Mouse (Mus musculus): Measurements from ENCODE around the gene P3h1. TPM values are rescaled to one million over a fixed set of nuclear protein-coding genes. Genes with fewer than 3 reads are reported as not detected.

Gene P3h1
- polyA plus RNA-seq (2014; fragmentation: Nextera tagmentation; extraction: Ambion mirVana) = 40.4 and 44.8 TPM in 2 replicates

DNA sequence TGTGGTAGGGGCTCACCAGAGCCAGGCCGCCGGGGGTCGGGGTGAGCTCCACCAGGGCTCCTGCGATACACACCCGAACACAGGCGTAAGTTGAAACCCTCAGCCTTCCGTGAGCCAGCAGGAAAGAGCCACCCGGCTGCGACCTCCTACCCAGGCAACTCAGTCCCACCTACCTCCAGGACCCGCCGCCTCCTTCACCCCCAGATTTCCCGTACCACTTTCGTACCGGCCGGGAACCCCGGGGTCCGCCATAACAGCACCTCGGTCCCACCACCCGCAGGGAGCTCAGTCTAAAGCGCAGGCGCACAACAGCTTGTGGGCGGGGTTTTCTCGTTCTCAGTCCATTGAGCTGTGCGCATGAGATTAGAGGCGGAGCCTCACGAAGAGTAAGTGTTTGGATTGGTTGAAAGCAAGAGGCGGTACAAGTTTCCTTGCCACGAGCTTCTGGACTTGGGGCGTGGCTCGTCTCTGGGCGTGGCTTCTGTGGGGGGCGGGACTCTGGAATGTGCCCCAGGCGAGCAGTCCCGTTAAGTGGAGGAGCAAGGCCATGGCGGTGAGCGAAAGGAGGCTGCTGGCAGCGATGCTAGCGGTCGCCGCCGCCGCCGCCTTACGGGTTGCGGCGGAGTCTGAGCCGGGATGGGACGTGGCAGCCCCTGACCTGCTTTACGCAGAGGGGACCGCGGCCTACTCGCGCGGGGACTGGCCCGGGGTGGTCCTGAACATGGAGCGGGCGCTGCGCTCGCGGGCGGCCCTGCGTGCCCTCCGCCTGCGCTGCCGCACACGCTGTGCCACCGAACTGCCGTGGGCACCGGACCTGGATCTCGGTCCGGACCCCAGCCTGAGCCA, at the start of gene P3h1, which contains the start of gene AU022252:
P3h1 (plus strand) TSS at position 506 of the 846 bp plus-strand sequence.
AU022252 (minus strand) TSS at position 303 of the 846 bp plus-strand sequence.
- no peaks in the 10 kb centered on the region for H3K9me3 ChIP-seq (ENCODE audit: low read depth, low read length)
- no peaks in the 10 kb centered on the region for H3K27me3 ChIP-seq (ENCODE audit: insufficient read depth, low read length)
- under 1% methylated on average over 71 of the region's 71 CpGs for WGBS
- peaks cover 28% of the 10 kb centered on the region; the same call in 1 of the 2 replicates for H3K36me3 ChIP-seq (ENCODE audit: insufficient read depth)
- H3K9ac ChIP-seq = peak within 1 kb of the TSS; percentile 68
- H3K4me2 ChIP-seq = peak within 1 kb of the TSS; percentile 84
- peak; percentile 94 for ATAC-seq (ENCODE audit: insufficient read depth)
- H3K4me3 ChIP-seq (ENCODE audit: low read depth, low read length) = peak within 1 kb of the TSS; percentile 91
- 0 out of 2 replicates have a peak, but pooled peaks cover 4% of the 10 kb centered on the region for H3K4me1 ChIP-seq (ENCODE audit: insufficient read depth)
- H3K27ac ChIP-seq (ENCODE audit: low read depth) = peak within 1 kb of the TSS; percentile 54
- no peak for TF ChIP-seq CTCF (IDR thresholded peaks at IDR 0.05; ENCODE audit: low read depth)
- peak; percentile 100 for DNase-seq

DNA sequence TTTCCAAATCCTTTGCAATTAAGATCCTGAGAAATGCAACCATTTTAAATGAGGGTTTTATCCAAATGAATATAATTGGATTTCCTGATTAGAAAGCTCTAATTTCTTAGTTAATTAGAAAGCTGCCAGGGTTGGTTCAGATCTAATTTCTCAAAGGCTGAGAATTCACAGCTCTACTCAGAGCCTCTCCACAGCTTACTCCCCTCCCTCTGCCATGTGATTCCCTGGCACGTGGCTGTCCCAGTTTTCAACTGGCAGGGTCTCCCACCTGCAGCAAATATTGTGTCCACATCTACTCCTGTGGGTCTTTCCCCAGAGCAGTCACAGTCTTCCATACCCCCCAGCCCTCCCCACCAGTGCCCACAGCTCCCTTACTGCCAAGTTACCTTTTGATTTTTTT, 49.2 kb upstream of the P3h1 start:
- ATAC-seq (ENCODE audit: insufficient read depth) (no peak), DNase-seq (no peak)
- Histone ChIP-seq H3K27ac (ENCODE audit: low read depth) (no peak overlapping the region), H3K9ac (no peak overlapping the region), H3K4me3 (ENCODE audit: low read depth, low read length) (no peak overlapping the region), H3K36me3 (ENCODE audit: insufficient read depth) (no peaks in the 10 kb centered on the region), H3K4me2 (no peak overlapping the region), H3K27me3 (ENCODE audit: insufficient read depth, low read length) (no peaks in the 10 kb centered on the region), H3K4me1 (ENCODE audit: insufficient read depth) (no peaks in the 10 kb centered on the region), H3K9me3 (ENCODE audit: low read depth, low read length) (no peaks in the 10 kb centered on the region)
- 32% methylated on average over 1 of the region's 1 CpGs for WGBS
- no peak for TF ChIP-seq CTCF (IDR thresholded peaks at IDR 0.05; ENCODE audit: low read depth)

DNA sequence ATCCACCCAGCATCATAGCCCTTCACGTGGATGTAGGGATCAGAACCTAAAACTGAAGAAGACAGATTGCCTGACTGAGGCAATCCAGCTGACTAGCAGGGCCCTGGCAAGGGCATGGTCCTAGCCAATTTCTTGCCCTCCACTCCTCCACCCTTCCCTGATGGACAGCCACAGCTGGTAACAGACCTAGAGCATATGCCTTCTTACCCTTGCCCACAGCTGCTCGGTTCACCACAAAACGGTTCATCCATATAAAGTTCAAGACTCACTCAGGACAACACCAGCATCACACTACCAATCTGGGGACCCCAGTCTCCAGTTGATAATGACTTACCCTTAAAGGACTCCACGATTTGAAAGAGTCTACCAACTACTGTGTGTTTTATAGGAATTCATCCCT, 46.9 kb upstream of the P3h1 start:
- H3K9ac ChIP-seq = no peak overlapping the region
- H3K9me3 ChIP-seq (ENCODE audit: low read depth, low read length) = no peaks in the 10 kb centered on the region
- H3K4me1 ChIP-seq (ENCODE audit: insufficient read depth) = no peaks in the 10 kb centered on the region
- no peaks in the 10 kb centered on the region for H3K36me3 ChIP-seq (ENCODE audit: insufficient read depth)
- WGBS = 75% methylated on average over 4 of the region's 4 CpGs
- DNase-seq (no peak), ATAC-seq (ENCODE audit: insufficient read depth) (no peak)
- H3K4me2 ChIP-seq = no peak overlapping the region
- H3K27me3 ChIP-seq (ENCODE audit: insufficient read depth, low read length) = no peaks in the 10 kb centered on the region
- H3K27ac ChIP-seq (ENCODE audit: low read depth) = no peak overlapping the region
- no peak overlapping the region for H3K4me3 ChIP-seq (ENCODE audit: low read depth, low read length)
- no peak for TF ChIP-seq CTCF (IDR thresholded peaks at IDR 0.05; ENCODE audit: low read depth)

DNA sequence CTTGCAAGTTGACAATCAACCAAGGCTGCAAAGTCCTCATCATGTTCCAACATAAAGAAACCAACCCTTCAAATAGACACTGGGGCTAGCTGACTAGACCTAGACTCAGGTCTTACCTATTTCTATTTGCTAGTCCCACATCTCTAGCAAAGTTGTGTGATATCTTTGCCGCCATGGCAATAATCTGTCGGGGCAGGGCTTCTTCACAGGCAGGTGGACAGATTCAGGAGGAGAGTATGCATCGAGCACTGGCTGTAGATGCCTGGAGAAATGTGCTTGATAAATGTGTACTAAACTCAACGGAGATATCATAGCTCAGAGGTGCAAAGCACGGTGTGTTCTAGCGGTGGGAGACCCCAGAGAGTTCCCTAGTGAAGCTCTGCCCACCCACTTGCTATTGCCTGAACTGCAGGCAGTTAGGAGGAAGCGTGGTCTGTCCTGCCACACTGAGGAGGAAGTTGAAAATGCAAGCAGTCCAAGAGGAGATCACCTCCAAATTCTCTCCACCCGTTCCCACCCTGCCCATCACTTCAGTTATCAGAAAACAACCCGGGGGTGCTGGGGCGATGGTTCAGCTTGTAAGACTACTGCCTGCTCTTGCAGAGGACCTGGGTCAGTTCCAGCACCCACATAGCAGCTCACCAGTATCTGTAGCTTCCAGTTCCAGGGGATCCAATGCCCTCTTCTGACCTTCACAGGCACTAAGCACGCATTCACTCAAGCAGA, 44.5 kb upstream of the P3h1 start:
- H3K9me3 ChIP-seq (ENCODE audit: low read depth, low read length) = no peaks in the 10 kb centered on the region
- no peak overlapping the region; the same call in 1 of the 2 replicates for H3K9ac ChIP-seq
- ATAC-seq (ENCODE audit: insufficient read depth) (no peak), DNase-seq (peak; percentile 19)
- no peak overlapping the region for H3K27ac ChIP-seq (ENCODE audit: low read depth)
- H3K27me3 ChIP-seq (ENCODE audit: insufficient read depth, low read length) = no peaks in the 10 kb centered on the region
- 37% methylated on average over 11 of the region's 11 CpGs for WGBS
- H3K4me1 ChIP-seq (ENCODE audit: insufficient read depth) = no peaks in the 10 kb centered on the region
- peak overlapping the region; percentile 8; the same call in 1 of the 2 replicates for H3K4me3 ChIP-seq (ENCODE audit: low read depth, low read length)
- H3K4me2 ChIP-seq = no peak overlapping the region; the same call in 1 of the 2 replicates
- peak; percentile 31; the same call in 1 of the 2 replicates for TF ChIP-seq CTCF (IDR thresholded peaks at IDR 0.05; ENCODE audit: low read depth)
- H3K36me3 ChIP-seq (ENCODE audit: insufficient read depth) = no peaks in the 10 kb centered on the region

DNA sequence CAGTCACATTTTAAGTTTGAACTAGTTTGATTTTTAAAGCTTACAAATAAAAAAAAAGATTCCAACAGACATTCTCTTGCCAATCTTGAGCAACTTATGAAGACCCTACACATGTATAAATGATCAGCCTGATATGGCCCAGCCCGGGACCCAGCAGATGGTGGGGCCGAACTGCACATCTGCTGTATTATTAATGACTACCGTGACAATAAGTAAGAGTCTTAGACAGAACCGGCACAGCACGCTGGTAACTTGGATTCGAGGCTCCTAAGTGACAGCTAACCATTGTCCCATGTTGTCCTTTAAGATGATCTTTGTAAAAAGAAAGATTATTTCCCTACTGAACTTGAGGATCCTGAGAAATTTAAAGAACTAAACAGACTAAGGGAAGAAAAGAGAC, 43.3 kb upstream of the P3h1 start:
- Histone ChIP-seq H3K9ac (peak overlapping the region; percentile 6; the same call in 1 of the 2 replicates), H3K4me1 (ENCODE audit: insufficient read depth) (no peaks in the 10 kb centered on the region), H3K27ac (ENCODE audit: low read depth) (0 out of 2 replicates have a peak overlapping the region, but pooled peaks have one; percentile 15), H3K4me3 (ENCODE audit: low read depth, low read length) (peak overlapping the region; percentile 22; the same call in 1 of the 2 replicates), H3K27me3 (ENCODE audit: insufficient read depth, low read length) (no peaks in the 10 kb centered on the region), H3K36me3 (ENCODE audit: insufficient read depth) (no peaks in the 10 kb centered on the region), H3K9me3 (ENCODE audit: low read depth, low read length) (no peaks in the 10 kb centered on the region), H3K4me2 (no peak overlapping the region)
- ATAC-seq (ENCODE audit: insufficient read depth) (no peak), DNase-seq (no peak)
- 71% methylated on average over 6 of the region's 6 CpGs for WGBS
- no peak for TF ChIP-seq CTCF (IDR thresholded peaks at IDR 0.05; ENCODE audit: low read depth)

DNA sequence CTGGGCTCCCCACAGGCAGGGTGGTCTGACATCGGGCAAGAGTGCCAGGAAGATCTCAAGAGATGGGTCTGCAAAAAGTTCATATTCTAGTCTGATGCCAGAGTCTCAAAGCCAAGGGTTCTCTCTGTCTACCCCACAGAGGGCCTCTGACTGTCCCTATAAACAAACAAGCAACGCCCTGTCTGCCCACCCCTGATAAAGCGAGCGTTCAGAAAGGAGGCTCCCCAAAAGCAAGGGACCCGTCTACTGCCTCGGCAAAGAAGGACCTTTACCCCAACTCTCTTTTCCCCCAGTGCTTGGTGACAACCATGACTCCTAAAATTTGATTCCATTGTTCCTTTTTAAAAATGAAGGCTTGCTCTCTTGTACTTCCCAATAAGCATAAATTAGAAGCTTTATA, 42.9 kb upstream of the P3h1 start, which contains the start of gene Ermap:
Ermap (minus strand) TSS at position 148 of the 400 bp plus-strand sequence.
- DNase-seq (no peak), ATAC-seq (ENCODE audit: insufficient read depth) (no peak)
- no peaks in the 10 kb centered on the region for H3K9me3 ChIP-seq (ENCODE audit: low read depth, low read length)
- WGBS = 61% methylated on average over 6 of the region's 6 CpGs
- peak within 1 kb of the TSS; percentile 6; the same call in 1 of the 2 replicates for H3K9ac ChIP-seq
- H3K4me1 ChIP-seq (ENCODE audit: insufficient read depth) = no peaks in the 10 kb centered on the region
- H3K36me3 ChIP-seq (ENCODE audit: insufficient read depth) = no peaks in the 10 kb centered on the region
- peak within 1 kb of the TSS; percentile 22; the same call in 1 of the 2 replicates for H3K4me3 ChIP-seq (ENCODE audit: low read depth, low read length)
- H3K27me3 ChIP-seq (ENCODE audit: insufficient read depth, low read length) = no peaks in the 10 kb centered on the region
- peak within 1 kb of the TSS; percentile 15; the same call in 1 of the 2 replicates for H3K4me2 ChIP-seq
- no peak for TF ChIP-seq CTCF (IDR thresholded peaks at IDR 0.05; ENCODE audit: low read depth)
- H3K27ac ChIP-seq (ENCODE audit: low read depth) = peak within 1 kb of the TSS; percentile 60; the same call in 1 of the 2 replicates
